Mouse (Mus musculus) Patski (cell line): Measurements from ENCODE around the gene Gm45234. TPM values are rescaled to one million over a fixed set of nuclear protein-coding genes. Genes with fewer than 3 reads are reported as not detected.
"Not testable (repeated sequence)": the region's sequence is repeated elsewhere in the genome, so short reads cannot be mapped to it uniquely, and the experiment has no call there.

Source experiments
- ATAC-seq: fragments of 100-300 bp; one replicate; pipeline ENCODE4 v1.8.0; 2021
- CTCF ChIA-PET: fragments of 350-600 bp; sonication (Branson Sonifier 250); formaldehyde crosslinking; loops from one replicate; lab custom pipeline; 2022; ENCODE audit warnings: inconsistent platforms; lab: Charles Lee
- POLR2A ChIA-PET: fragments of 350-600 bp; sonication (Branson Sonifier 250); formaldehyde crosslinking; loops from one replicate; lab custom pipeline; 2022; ENCODE audit warnings: antibody characterized with exemption, inconsistent platforms; lab: Charles Lee
- DNase-seq: peaks from one replicate; pipeline ENCODE4 v3.0.0-alpha.2; 2011; ENCODE audit warnings: low read depth, low spot score
- H3K27me3 ChIP-seq: fragments of 371-371 bp; one replicate; pipeline ENCODE4 v1.5.1; 2021
- CTCF ChIP-seq: fragments of 100-300 bp; IDR thresholded peaks from one replicate; pipeline ENCODE4 v1.5.1; 2021
- in situ Hi-C: fragments of 300-500 bp; cut with MboI; formaldehyde crosslinking; loops from 3 replicates; pipeline ENCODE4 v1.11.1; 2018; ENCODE audit warnings: low pct_unique_long_range_greater_than_20kb, mixed read lengths
- polyA plus RNA-seq: library from polyadenylated mRNA; unstranded; gene quantifications from one replicate; pipeline ENCODE4 v1.2.3, GENCODE M21; 2021

Gene Gm45234
- polyA plus RNA-seq = 0.82 TPM

DNA sequence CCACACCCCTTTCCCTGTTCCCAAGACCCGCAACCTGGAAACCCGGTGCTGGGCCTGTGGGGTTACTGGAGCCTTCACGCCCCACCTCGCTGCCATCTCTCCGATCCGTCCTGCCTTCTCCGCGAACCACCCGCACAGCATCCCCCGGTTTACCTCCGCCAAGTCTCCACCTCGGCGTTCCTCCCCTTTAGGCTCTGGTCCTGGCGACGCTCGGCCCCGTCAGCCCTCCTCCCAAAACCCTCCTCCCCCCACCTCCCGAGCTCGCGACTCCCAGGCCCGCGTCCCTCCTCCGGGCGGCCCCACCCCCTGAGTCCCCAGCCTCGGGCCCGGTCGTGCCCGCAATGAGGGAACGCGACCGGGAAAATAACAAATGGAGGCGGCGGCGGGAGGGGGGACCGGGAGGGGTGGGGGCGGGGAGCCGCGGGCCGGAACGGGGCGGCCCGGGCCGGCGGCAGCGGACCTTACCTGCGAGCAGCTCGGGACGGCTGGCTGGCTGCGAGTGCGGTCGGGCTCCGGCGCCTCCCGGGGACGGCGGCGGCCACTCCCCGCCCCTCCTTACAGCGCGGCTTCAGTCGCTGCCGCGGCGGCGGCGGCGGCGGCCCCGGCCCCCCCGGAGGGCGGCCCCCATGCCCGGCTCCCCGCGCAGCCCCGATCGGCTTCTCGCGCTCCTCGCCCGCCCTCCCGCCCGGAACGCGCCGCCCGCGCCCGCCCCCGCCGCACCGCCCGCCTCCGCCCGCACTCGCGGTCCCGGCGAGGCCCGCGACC lies at the start of gene Gm45234, which contains the start of gene Atn1:
TSS of gene Gm45234 (minus strand) at position 191 of the 765 bp plus-strand sequence.
TSS of gene Atn1 (minus strand) at position 694 of the 765 bp plus-strand sequence.
- TF ChIP-seq CTCF = no peak
- DNase-seq (no peak), ATAC-seq (peak; percentile 53)
- CTCF ChIA-PET = interaction anchor here (2.0 kb wide), 1 partner anchor 11 kb away, joined by 13 read pairs; no protein-coding TSS in a partner anchor
- H3K27me3 ChIP-seq = no peaks in the 10 kb centered on the region
- in situ Hi-C loops = loop anchor here (25.0 kb wide), 1 partner anchor 269 kb away; the partner anchor contains the start of gene C1rl
- POLR2A ChIA-PET = interaction anchor here (1.7 to 2.5 kb wide), 3 partner anchors 11 to 15 kb away, joined by 6 to 15 read pairs (median 10); partner anchors contain the start of gene Grcc10

DNA sequence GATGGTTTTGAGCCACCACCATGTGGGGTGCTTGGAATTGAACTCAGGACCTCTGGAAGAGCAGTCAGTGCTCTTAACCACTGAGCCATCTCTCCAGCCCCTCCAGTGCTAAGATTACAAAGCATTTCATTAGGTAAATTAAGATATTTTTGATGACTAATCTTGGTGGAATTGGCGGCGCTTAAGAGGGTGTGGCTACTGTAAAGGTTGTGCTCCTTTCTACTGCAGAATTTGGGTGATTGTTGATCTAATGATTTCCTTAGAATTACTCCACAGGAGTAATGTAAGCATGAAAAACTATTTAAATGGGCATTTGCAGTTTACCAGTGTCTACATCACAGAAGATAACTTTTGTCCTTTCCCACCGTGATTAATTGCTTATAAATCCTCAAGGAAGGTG lies 48.5 kb upstream of the Gm45234 start:
- CTCF ChIA-PET = interaction anchor here (1.3 kb wide), 1 partner anchor 45 kb away, joined by 4 read pairs; no protein-coding TSS in a partner anchor
- POLR2A ChIA-PET = no interaction called here
- ATAC-seq (no peak), DNase-seq (no peak)
- no peak for TF ChIP-seq CTCF
- in situ Hi-C loops = no loop called here
- H3K27me3 ChIP-seq = no peaks in the 10 kb centered on the region

DNA sequence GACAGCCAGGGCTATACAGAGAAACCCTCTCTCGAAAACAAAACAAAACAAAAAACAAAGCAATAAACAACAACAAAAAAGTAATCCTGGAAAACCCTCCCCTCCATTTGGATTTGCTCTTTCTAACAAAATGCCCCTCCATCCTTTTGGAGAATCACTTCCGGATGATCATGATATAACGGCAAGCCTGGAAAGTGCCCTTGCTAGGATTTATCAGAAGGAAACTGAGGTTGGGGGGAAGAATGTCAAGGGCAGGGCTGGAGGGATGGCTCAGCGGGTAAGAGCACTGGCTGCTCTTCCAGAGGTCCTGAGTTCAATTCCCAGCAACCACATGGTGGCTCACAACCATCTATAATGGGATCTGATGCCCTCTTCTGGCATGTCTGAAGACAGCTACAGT lies 47.9 kb upstream of the Gm45234 start:
- not testable (repeated sequence) for DNase-seq

DNA sequence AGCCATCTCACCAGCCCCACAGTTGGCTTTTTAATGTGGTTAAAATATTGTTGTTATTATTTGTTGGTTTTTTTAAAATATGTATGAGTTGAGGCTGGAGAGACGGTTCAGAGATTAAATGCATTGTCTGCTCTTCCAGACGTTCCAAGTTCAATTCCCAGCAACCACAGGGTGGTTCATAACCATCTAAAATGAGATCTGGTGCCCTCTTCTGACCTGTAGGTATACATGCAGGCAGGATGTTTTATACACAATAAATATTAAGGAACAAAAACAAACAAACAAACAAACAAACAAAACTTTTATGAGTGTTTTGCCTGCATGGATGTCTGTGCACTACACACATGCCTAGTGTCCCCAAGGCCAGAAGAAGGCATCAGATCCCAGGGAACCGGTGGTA lies 47.2 kb upstream of the Gm45234 start:
- no peak for ATAC-seq
- POLR2A ChIA-PET = no interaction called here

More for the DNA sequence above, 47.9 kb upstream of the Gm45234 start:
- in situ Hi-C loops, H3K27me3 ChIP-seq, ATAC-seq, POLR2A ChIA-PET: not testable (repeated sequence)
- CTCF ChIA-PET = interaction anchor here (1.3 kb wide), 1 partner anchor 44 kb away, joined by 4 read pairs; no protein-coding TSS in a partner anchor

DNA sequence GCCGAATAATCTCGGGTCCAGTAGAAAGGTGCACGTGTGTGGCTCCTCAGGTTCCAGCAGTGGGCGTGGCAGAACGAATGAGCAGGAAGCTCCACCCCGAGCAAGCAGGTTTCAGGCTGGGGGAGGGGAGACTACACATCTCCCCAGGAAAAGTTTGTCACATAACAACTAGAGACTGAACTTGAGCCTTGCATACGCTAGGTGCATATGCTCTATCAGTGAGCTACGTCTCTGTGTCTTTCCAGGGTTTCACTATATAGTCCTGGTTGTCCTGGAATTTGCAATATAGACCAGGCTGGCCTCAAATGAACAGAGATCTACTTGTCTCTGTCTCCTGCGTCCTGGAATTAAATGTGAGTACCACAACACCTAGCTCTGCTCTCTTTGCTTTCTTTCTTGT lies 46.6 kb upstream of the Gm45234 start:
- in situ Hi-C loops, H3K27me3 ChIP-seq, POLR2A ChIA-PET, ATAC-seq, DNase-seq: not testable (repeated sequence)
- CTCF ChIA-PET = interaction anchor here (1.5 kb wide), 1 partner anchor 9 kb away, joined by 9 read pairs; no protein-coding TSS in a partner anchor

More for the DNA sequence above, 47.2 kb upstream of the Gm45234 start:
- TF ChIP-seq CTCF = no peak
- DNase-seq = no peak
- no peaks in the 10 kb centered on the region for H3K27me3 ChIP-seq
- in situ Hi-C loops = no loop called here
- CTCF ChIA-PET = interaction anchor here (1.3 to 1.5 kb wide), 2 partner anchors 10 to 43 kb away, joined by 4 to 9 read pairs; no protein-coding TSS in a partner anchor

DNA sequence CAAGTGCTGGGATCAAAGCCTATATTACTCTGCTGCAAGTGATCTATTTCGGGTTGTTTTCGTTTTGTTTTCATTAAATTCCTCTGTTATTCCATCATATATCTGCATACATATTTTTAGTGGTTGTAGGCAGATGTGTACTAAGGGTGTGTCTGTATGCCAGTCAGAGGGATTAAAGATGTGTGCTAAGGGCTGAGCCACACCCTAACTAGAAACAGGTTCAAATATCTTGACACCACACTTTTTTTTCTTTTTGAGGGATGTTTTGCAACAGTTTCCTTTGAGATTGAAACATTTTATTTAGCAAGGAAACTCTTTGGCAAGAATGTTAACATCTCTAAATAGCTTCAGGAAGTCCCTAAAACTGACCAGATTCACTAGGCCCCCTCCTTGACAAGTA lies 40.4 kb upstream of the Gm45234 start:
- ChIA-PET CTCF (interaction anchor here (1.4 to 2.1 kb wide), 3 partner anchors 9 to 15 kb away, joined by 4 to 7 read pairs (median 5); no protein-coding TSS in a partner anchor), POLR2A (no interaction called here)
- no peak for ATAC-seq
- H3K27me3 ChIP-seq = no peaks in the 10 kb centered on the region
- in situ Hi-C loops = no loop called here
- no peak for TF ChIP-seq CTCF
- DNase-seq = no peak

DNA sequence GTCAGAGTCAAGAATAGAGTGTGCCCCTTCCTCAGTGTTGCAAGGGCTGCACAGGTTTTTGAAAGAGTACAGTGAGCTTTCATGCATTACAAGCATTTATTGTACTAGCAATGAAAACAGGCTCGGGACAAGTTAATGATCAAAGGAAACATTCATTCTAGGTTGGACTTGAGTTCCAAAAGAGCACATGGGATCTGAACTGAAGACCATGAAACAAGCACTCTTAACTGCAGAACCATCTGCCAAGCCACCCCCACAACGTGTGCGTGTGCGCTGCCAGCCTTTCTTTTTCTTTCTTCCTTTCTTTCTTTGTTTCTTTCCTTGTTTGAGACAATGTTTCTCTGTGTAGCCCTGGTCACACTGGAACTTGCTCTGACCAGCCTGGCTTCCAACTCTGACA lies 40.0 kb upstream of the Gm45234 start:
- no peaks in the 10 kb centered on the region for H3K27me3 ChIP-seq
- ChIA-PET CTCF (interaction anchor here (1.4 to 2.1 kb wide), 3 partner anchors 10 to 16 kb away, joined by 4 to 7 read pairs (median 5); no protein-coding TSS in a partner anchor), POLR2A (no interaction called here)
- in situ Hi-C loops = no loop called here
- TF ChIP-seq CTCF = no peak
- DNase-seq (no peak), ATAC-seq (no peak)

DNA sequence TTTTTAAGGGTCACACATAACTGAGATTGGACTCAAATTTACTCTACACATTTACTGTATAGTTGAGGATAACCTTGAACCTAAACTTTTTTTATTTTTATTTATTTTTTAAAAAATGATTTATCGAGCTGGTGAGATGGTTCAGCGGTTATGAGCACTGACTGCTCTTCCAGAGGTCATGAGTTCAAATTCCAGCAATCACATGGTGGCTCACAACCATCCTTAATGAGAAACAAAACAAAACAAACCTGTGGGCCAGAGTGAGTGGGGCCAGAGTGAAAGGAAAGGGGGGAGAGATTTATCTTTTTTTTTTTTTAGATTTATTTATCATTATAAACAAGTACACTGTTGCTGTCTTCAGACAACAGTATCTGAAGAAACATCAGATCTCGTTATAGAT lies 36.1 kb upstream of the Gm45234 start:
- ATAC-seq (no peak), DNase-seq (no peak)
- TF ChIP-seq CTCF = no peak
- ChIA-PET POLR2A (interaction anchor here (1.4 kb wide), 1 partner anchor 16 kb away, joined by 3 read pairs; no protein-coding TSS in a partner anchor), CTCF (interaction anchor here (2.7 kb wide), 1 partner anchor 11 kb away, joined by 9 read pairs; no protein-coding TSS in a partner anchor)
- no peaks in the 10 kb centered on the region for H3K27me3 ChIP-seq
- in situ Hi-C loops = no loop called here

DNA sequence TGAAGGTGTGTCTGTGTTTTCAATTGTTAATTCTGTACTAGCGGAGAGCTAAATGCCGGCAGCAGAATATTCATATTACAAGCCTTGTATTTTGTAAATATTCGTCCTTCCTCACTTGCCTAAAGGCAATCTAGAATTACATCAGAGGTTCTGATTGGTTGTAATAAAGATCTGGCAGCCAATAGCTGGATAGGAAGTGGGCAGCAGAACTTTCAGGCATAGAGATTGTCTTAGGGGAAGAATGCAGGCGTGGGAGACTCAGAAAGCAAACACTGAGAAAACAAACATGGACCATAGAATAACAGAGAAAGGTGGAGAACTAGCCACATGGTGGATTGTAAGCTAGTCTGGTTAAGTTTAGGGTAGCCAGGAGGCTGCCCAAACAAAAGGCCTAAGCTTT lies 34.3 kb upstream of the Gm45234 start:
- in situ Hi-C loops = no loop called here
- ChIA-PET CTCF (no interaction called here), POLR2A (no interaction called here)
- DNase-seq (no peak), ATAC-seq (no peak)
- H3K27me3 ChIP-seq = no peaks in the 10 kb centered on the region
- no peak for TF ChIP-seq CTCF

DNA sequence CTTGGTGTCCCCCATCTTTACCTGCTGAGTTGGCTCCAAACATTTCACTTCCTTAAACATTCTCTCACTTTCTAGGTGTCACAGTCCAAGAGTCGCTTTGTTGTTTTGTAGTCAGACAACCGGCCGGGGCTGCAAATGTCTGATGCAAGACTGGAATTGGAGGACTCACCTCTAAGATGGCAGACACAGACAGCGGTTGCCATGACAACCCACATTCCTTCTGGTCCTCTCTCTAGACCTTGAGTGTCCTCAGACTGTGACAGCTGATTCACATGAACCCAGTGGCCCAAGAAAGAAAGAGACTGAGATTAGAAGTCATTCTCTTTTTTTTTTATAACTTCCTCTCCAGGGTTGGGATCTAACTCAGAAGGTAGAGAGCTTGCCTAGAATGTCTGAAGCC lies 33.7 kb upstream of the Gm45234 start:
- TF ChIP-seq CTCF = no peak
- no peak for ATAC-seq

DNA sequence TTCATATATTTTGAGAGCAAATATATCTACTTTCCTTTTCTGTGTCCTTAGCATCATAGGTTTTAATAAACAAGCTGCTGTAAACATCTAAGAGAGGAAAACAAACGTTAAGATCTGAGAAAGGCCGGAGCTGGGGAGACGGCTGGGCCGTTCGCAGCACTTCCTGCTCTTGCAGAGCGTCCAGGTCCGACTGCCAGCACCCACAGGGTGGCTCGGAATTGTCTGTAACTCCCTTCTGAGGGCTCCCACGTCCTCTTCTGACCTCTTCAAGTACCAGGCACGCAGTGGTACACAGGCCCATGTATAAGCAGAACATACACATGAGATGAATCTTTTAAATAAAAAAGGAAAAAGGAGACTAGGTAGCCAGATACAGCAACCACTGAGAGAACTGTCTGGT lies 31.9 kb upstream of the Gm45234 start:
- in situ Hi-C loops = no loop called here

More for the DNA sequence above, 33.7 kb upstream of the Gm45234 start:
- POLR2A ChIA-PET = no interaction called here
- no peak for DNase-seq
- CTCF ChIA-PET = no interaction called here
- in situ Hi-C loops = no loop called here
- no peaks in the 10 kb centered on the region for H3K27me3 ChIP-seq

More for the DNA sequence above, 31.9 kb upstream of the Gm45234 start:
- ChIA-PET CTCF (interaction anchor here (1.1 kb wide), 1 partner anchor 12 kb away, joined by 3 read pairs; no protein-coding TSS in a partner anchor), POLR2A (no interaction called here)
- no peaks in the 10 kb centered on the region for H3K27me3 ChIP-seq
- TF ChIP-seq CTCF = no peak
- DNase-seq = no peak
- no peak for ATAC-seq
